In genomic region chr5:139505073-139505606, GRCm38 (mm10) we compare ENCODE assay signal across 8 mouse cellular contexts. TPM values are rescaled to one million over a fixed set of nuclear protein-coding genes. Genes with fewer than 3 reads are reported as not detected.
A peak's percentile ranks its signal among the peaks of the same experiment; 100 is the strongest.
DNase-seq lines count a peak whose midpoint lies in the region; ATAC-seq and TF ChIP-seq lines count a peak whose summit lies in the region.

No protein-coding gene starts in this region.

- no peak overlapping the region for H3K9ac ChIP-seq in forebrain, embryonic 15.5 days (replicated peaks)
- H3K9ac ChIP-seq in forebrain, postnatal 0 days = no peak overlapping the region
- H3K9ac ChIP-seq in hindbrain, postnatal 0 days (replicated peaks; ENCODE audit: low read length) = no peak overlapping the region

- no peak for TF ChIP-seq POLR2A in small intestine, adult 2 months (IDR thresholded peaks at IDR 0.05; ENCODE audit: low read depth, low read length)

- no peak overlapping the region for H3K27ac ChIP-seq in forebrain, embryonic 10.5 days
- no peak overlapping the region for H3K27ac ChIP-seq in forebrain, embryonic 15.5 days (replicated peaks)
- no peak overlapping the region for H3K27ac ChIP-seq in forebrain, postnatal 0 days (ENCODE audit: low read depth, low read length)
- H3K27ac ChIP-seq in hindbrain, postnatal 0 days = no peak overlapping the region
- no peak overlapping the region for H3K27ac ChIP-seq in small intestine, adult 2 months (ENCODE audit: insufficient read depth, low read depth, low read length)

- H3K4me1 ChIP-seq in forebrain, embryonic 10.5 days = no peaks in the 10 kb centered on the region; the same call in 1 of the 2 replicates
- no peaks in the 10 kb centered on the region for H3K4me1 ChIP-seq in forebrain, embryonic 15.5 days
- no peaks in the 10 kb centered on the region for H3K4me1 ChIP-seq in forebrain, postnatal 0 days (ENCODE audit: insufficient read depth)
- H3K4me1 ChIP-seq in hindbrain, postnatal 0 days (ENCODE audit: insufficient read depth, low read length) = no peaks in the 10 kb centered on the region
- no peaks in the 10 kb centered on the region for H3K4me1 ChIP-seq in small intestine, adult 2 months (ENCODE audit: control insufficient read depth, insufficient read depth, insufficient read length, low read length)

- no peak for ATAC-seq in forebrain, embryonic 15.5 days (replicated peaks)
- ATAC-seq in cerebellum, adult (ENCODE audit: insufficient number of reproducible peaks, low FRiP score, low TSS enrichment) = peak; percentile 74; the same call in 1 of the 2 replicates
- peak; percentile 58 for ATAC-seq in forebrain, postnatal 0 days
- ATAC-seq in hindbrain, postnatal 0 days = peak; percentile 62; the same call in 1 of the 2 replicates
- peak; percentile 98 for ATAC-seq in megakaryocyte-erythroid progenitor cell, adult 5-6 weeks (replicated peaks; ENCODE audit: low FRiP score, low TSS enrichment, poor library complexity, severe bottlenecking)

- H3K9me3 ChIP-seq in forebrain, embryonic 10.5 days = no peaks in the 10 kb centered on the region
- H3K9me3 ChIP-seq in forebrain, embryonic 15.5 days = no peaks in the 10 kb centered on the region
- no peaks in the 10 kb centered on the region for H3K9me3 ChIP-seq in forebrain, postnatal 0 days (ENCODE audit: low read length)
- no peaks in the 10 kb centered on the region for H3K9me3 ChIP-seq in hindbrain, postnatal 0 days (ENCODE audit: low read length)

- no peak overlapping the region for H3K4me3 ChIP-seq in forebrain, embryonic 10.5 days
- no peak overlapping the region for H3K4me3 ChIP-seq in forebrain, embryonic 15.5 days
- no peak overlapping the region for H3K4me3 ChIP-seq in forebrain, postnatal 0 days (ENCODE audit: low read depth, low read length)
- H3K4me3 ChIP-seq in hindbrain, postnatal 0 days (ENCODE audit: low read length) = no peak overlapping the region
- no peak overlapping the region for H3K4me3 ChIP-seq in small intestine, adult 2 months (ENCODE audit: low read depth, low read length)

- 8% methylated on average over 12 of the region's 14 CpGs for WGBS in forebrain, embryonic 10.5 days
- 3% methylated on average over 13 of the region's 14 CpGs for WGBS in forebrain, embryonic 15.5 days
- 4% methylated on average over 11 of the region's 14 CpGs for WGBS in forebrain, postnatal 0 days
- WGBS in hindbrain, postnatal 0 days = 6% methylated on average over 12 of the region's 14 CpGs
- 2% methylated on average over 14 of the region's 14 CpGs for WGBS in small intestine, adult 2 months

- peak; percentile 68 for DNase-seq in forebrain, embryonic 10.5 days (ENCODE audit: extremely low spot score, low spot score)
- peak; percentile 77 for DNase-seq in forebrain, postnatal 0 days
- DNase-seq in hindbrain, postnatal 0 days (ENCODE audit: low spot score) = peak; percentile 88
- peak; percentile 59 to 89 for DNase-seq in layer of hippocampus, postnatal 25 days (ENCODE audit: extremely low spot score in 1 of 2, low spot score in 1 of 2)

- H3K36me3 ChIP-seq in forebrain, embryonic 10.5 days (replicated peaks) = no peaks in the 10 kb centered on the region
- no peaks in the 10 kb centered on the region for H3K36me3 ChIP-seq in forebrain, embryonic 15.5 days
- H3K36me3 ChIP-seq in forebrain, postnatal 0 days (ENCODE audit: insufficient read depth) = no peaks in the 10 kb centered on the region
- H3K36me3 ChIP-seq in hindbrain, postnatal 0 days (ENCODE audit: insufficient read depth, low read length) = no peaks in the 10 kb centered on the region
- no peaks in the 10 kb centered on the region for H3K36me3 ChIP-seq in small intestine, adult 2 months (ENCODE audit: control insufficient read depth, insufficient read depth, low read length)

- peak; percentile 85 for TF ChIP-seq CTCF in forebrain, postnatal 0 days (IDR thresholded peaks at IDR 0.05; ENCODE audit: low read depth)
- peak; percentile 84 for TF ChIP-seq CTCF in hindbrain, postnatal 0 days (IDR thresholded peaks at IDR 0.05; ENCODE audit: low read depth)
- TF ChIP-seq CTCF in small intestine, adult 2 months (IDR thresholded peaks at IDR 0.05; ENCODE audit: extremely low read depth, insufficient read length, insufficient replicate concordance, low read depth, low read length) = peak; percentile 69; the same call in 1 of the 2 replicates

- peaks cover 23% of the 10 kb centered on the region for H3K27me3 ChIP-seq in forebrain, embryonic 10.5 days (ENCODE audit: poor library complexity, severe bottlenecking)
- peaks cover 29% of the 10 kb centered on the region for H3K27me3 ChIP-seq in forebrain, embryonic 15.5 days
- peaks cover 5% of the 10 kb centered on the region for H3K27me3 ChIP-seq in forebrain, postnatal 0 days (ENCODE audit: insufficient read depth, low read length)
- no peaks in the 10 kb centered on the region for H3K27me3 ChIP-seq in hindbrain, postnatal 0 days (ENCODE audit: insufficient read depth, low read length)
- H3K27me3 ChIP-seq in small intestine, adult 2 months (ENCODE audit: control insufficient read depth, insufficient read depth, low read length) = peaks cover under 1% of the 10 kb centered on the region; the same call in 1 of the 2 replicates

- H3K4me2 ChIP-seq in forebrain, embryonic 15.5 days (replicated peaks) = no peak overlapping the region
- no peak overlapping the region for H3K4me2 ChIP-seq in forebrain, postnatal 0 days (ENCODE audit: low read depth)
- no peak overlapping the region for H3K4me2 ChIP-seq in hindbrain, postnatal 0 days (ENCODE audit: low read depth, low read length)

RNA-seq across cellular contexts. Expression of gene Zfand2a, which starts 20.8 kb away (rescaled TPM):
- polyA plus RNA-seq in forebrain, embryonic 10.5 days (2016; fragmentation: Nextera tagmentation; extraction: Ambion mirVana) = 9.6 and 10.2 TPM in 2 replicates
- 14.2 and 17.5 TPM in 2 replicates for polyA plus RNA-seq in forebrain, embryonic 15.5 days (2015; fragmentation: Nextera tagmentation; extraction: Ambion mirVana)
- total RNA-seq in forebrain, postnatal 0 days (2014; rRNA removed) = 50.4 and 51.7 TPM in 2 replicates
- 23.9 and 29.8 TPM in 2 replicates for polyA plus RNA-seq in forebrain, postnatal 0 days (2015; fragmentation: Nextera tagmentation; extraction: Ambion mirVana)
- 55.2 and 61.1 TPM in 2 replicates for total RNA-seq in hindbrain, postnatal 0 days (2014; rRNA removed)
- 19.4 and 26.2 TPM in 2 replicates for polyA plus RNA-seq in hindbrain, postnatal 0 days (2015; fragmentation: Nextera tagmentation; extraction: Ambion mirVana)
- total RNA-seq in layer of hippocampus, postnatal 25 days (2021) = 10 to 100 TPM; 66.4 to 70.4 TPM
- total RNA-seq in megakaryocyte-erythroid progenitor cell, adult 5-6 weeks (2014; fragmentation: Nextera tagmentation) = 10.9 and 19.5 TPM in 2 replicates
- total RNA-seq in megakaryocyte-erythroid progenitor cell, adult 5-6 weeks (2017) = 13.6 and 14.7 TPM in 2 replicates
- 9.6 and 22.6 TPM in 2 replicates for polyA plus RNA-seq in small intestine, adult 2 months (2012; rRNA removed)

RNA-seq across cellular contexts. Expression of gene Uncx, which starts 38.2 kb away (rescaled TPM):
- 7.7 and 9.4 TPM in 2 replicates for polyA plus RNA-seq in forebrain, embryonic 10.5 days (2016; fragmentation: Nextera tagmentation; extraction: Ambion mirVana)
- polyA plus RNA-seq in forebrain, embryonic 15.5 days (2015; fragmentation: Nextera tagmentation; extraction: Ambion mirVana) = 4.2 and 4.8 TPM in 2 replicates
- total RNA-seq in forebrain, postnatal 0 days (2014; rRNA removed) = 3.4 and 5.8 TPM in 2 replicates
- 0.93 and 2.8 TPM in 2 replicates for polyA plus RNA-seq in forebrain, postnatal 0 days (2015; fragmentation: Nextera tagmentation; extraction: Ambion mirVana)
- total RNA-seq in hindbrain, postnatal 0 days (2014; rRNA removed) = 31.3 and 47.0 TPM in 2 replicates
- 30.6 and 34.6 TPM in 2 replicates for polyA plus RNA-seq in hindbrain, postnatal 0 days (2015; fragmentation: Nextera tagmentation; extraction: Ambion mirVana)
- not detected for total RNA-seq in layer of hippocampus, postnatal 25 days (2021)
- not detected in 2 replicates for total RNA-seq in megakaryocyte-erythroid progenitor cell, adult 5-6 weeks (2014; fragmentation: Nextera tagmentation)
- not detected in 2 replicates for total RNA-seq in megakaryocyte-erythroid progenitor cell, adult 5-6 weeks (2017)
- polyA plus RNA-seq in small intestine, adult 2 months (2012; rRNA removed) = not detected in 2 replicates

RNA-seq across cellular contexts. Expression of gene 3110082I17Rik, which starts 44.8 kb away (rescaled TPM):
- polyA plus RNA-seq in forebrain, embryonic 10.5 days (2016; fragmentation: Nextera tagmentation; extraction: Ambion mirVana) = 69.4 and 70.5 TPM in 2 replicates
- 20.4 and 21.0 TPM in 2 replicates for polyA plus RNA-seq in forebrain, embryonic 15.5 days (2015; fragmentation: Nextera tagmentation; extraction: Ambion mirVana)
- total RNA-seq in forebrain, postnatal 0 days (2014; rRNA removed) = 10.5 and 11.9 TPM in 2 replicates
- polyA plus RNA-seq in forebrain, postnatal 0 days (2015; fragmentation: Nextera tagmentation; extraction: Ambion mirVana) = 17.4 and 19.4 TPM in 2 replicates
- total RNA-seq in hindbrain, postnatal 0 days (2014; rRNA removed) = 6.1 and 12.8 TPM in 2 replicates
- polyA plus RNA-seq in hindbrain, postnatal 0 days (2015; fragmentation: Nextera tagmentation; extraction: Ambion mirVana) = 17.1 and 18.2 TPM in 2 replicates
- 10 to 100 TPM; 14.0 to 17.3 TPM for total RNA-seq in layer of hippocampus, postnatal 25 days (2021)
- 28.0 and 31.0 TPM in 2 replicates for total RNA-seq in megakaryocyte-erythroid progenitor cell, adult 5-6 weeks (2014; fragmentation: Nextera tagmentation)
- 40.1 and 74.7 TPM in 2 replicates for total RNA-seq in megakaryocyte-erythroid progenitor cell, adult 5-6 weeks (2017)
- polyA plus RNA-seq in small intestine, adult 2 months (2012; rRNA removed) = 6.1 and 6.2 TPM in 2 replicates
